Mouse (Mus musculus): ENCODE measurements around the gene Rmnd1. TPM values are rescaled to one million over a fixed set of nuclear protein-coding genes. Genes with fewer than 3 reads are reported as not detected.
"Not testable (repeated sequence)": the region's sequence is repeated elsewhere in the genome, so short reads cannot be mapped to it uniquely, and the experiment has no call there.

The Rmnd1 gene
- 10 to 100 TPM; 22.4 to 23.2 TPM for total RNA-seq (2021)
- long read RNA-seq, transcript Rmnd1-201 (13 exons, 3,139 nt) = major isoform, 8 of 20 reads
- long read RNA-seq, partial matches to known transcripts = 2 of 20 reads
- long read RNA-seq, other reads (novel, unspliced or antisense) = 8 of 20 reads

- DNase-seq (ENCODE audit: low spot score in 2 of 2) = peak; percentile 91 to 97
Observed at GRCm38 (mm10) chr10:4432123-4432931, at the start of gene Rmnd1, which contains the start of gene Armt1. Gene Rmnd1, minus strand, starts transcription at chr10:4432388. Gene Armt1, plus strand, starts transcription at chr10:4432467.

- DNase-seq (ENCODE audit: low spot score in 2 of 2) = no peak
Observed at GRCm38 (mm10) chr10:4481695-4482094, 49.5 kb upstream of the Rmnd1 start.

GRCm38 (mm10) chr10:4480929-4481328 lies 48.7 kb upstream of the Rmnd1 start:
- no peak for DNase-seq (ENCODE audit: low spot score in 2 of 2)

- no peak for DNase-seq (ENCODE audit: low spot score in 2 of 2)
Observed at GRCm38 (mm10) chr10:4476604-4477003, 44.4 kb upstream of the Rmnd1 start.

- no peak for DNase-seq (ENCODE audit: low spot score in 2 of 2)
Observed at GRCm38 (mm10) chr10:4475431-4475830, 43.2 kb upstream of the Rmnd1 start.

GRCm38 (mm10) chr10:4473591-4473993 lies 41.4 kb upstream of the Rmnd1 start:
- DNase-seq (ENCODE audit: low spot score in 2 of 2) = no peak

- no peak for DNase-seq (ENCODE audit: low spot score in 2 of 2)
Observed at GRCm38 (mm10) chr10:4469406-4469805, 37.2 kb upstream of the Rmnd1 start.

GRCm38 (mm10) chr10:4465799-4466198 lies 33.6 kb upstream of the Rmnd1 start:
- no peak for DNase-seq (ENCODE audit: low spot score in 2 of 2)

- no peak for DNase-seq (ENCODE audit: low spot score in 2 of 2)
Observed at GRCm38 (mm10) chr10:4460201-4460600, 28.0 kb upstream of the Rmnd1 start.

GRCm38 (mm10) chr10:4456409-4456808 lies 24.2 kb upstream of the Rmnd1 start:
- no peak for DNase-seq (ENCODE audit: low spot score in 2 of 2)

GRCm38 (mm10) chr10:4435416-4435815 lies 3.2 kb upstream of the Rmnd1 start:
- no peak for DNase-seq (ENCODE audit: low spot score in 2 of 2)

GRCm38 (mm10) chr10:4433871-4434270 lies 1.7 kb upstream of the Rmnd1 start:
- DNase-seq (ENCODE audit: low spot score in 2 of 2) = not testable (repeated sequence)

GRCm38 (mm10) chr10:4432996-4433755 lies 988 bp upstream of the Rmnd1 start:
- DNase-seq (ENCODE audit: low spot score in 2 of 2) = no peak

GRCm38 (mm10) chr10:4431746-4432122 lies 454 bp downstream of the Rmnd1 start:
- no peak for DNase-seq (ENCODE audit: low spot score in 2 of 2)

GRCm38 (mm10) chr10:4430826-4431225 lies 1.4 kb downstream of the Rmnd1 start:
- peak in 1 of 2 experiments; percentile 26 for DNase-seq (ENCODE audit: low spot score in 2 of 2)

GRCm38 (mm10) chr10:4430399-4430798 lies 1.8 kb downstream of the Rmnd1 start:
- DNase-seq (ENCODE audit: low spot score in 2 of 2) = no peak

GRCm38 (mm10) chr10:4425245-4425644 lies 6.9 kb downstream of the Rmnd1 start:
- DNase-seq (ENCODE audit: low spot score in 2 of 2) = no peak

- DNase-seq (ENCODE audit: low spot score in 2 of 2) = no peak
Observed at GRCm38 (mm10) chr10:4407191-4407590, 25.0 kb downstream of the Rmnd1 start.

- DNase-seq (ENCODE audit: low spot score in 2 of 2) = no peak
Observed at GRCm38 (mm10) chr10:4405511-4405910, 26.7 kb downstream of the Rmnd1 start.

- DNase-seq (ENCODE audit: low spot score in 2 of 2) = peak; percentile 42 to 57
Observed at GRCm38 (mm10) chr10:4404895-4405491, 27.2 kb downstream of the Rmnd1 start.

GRCm38 (mm10) chr10:4398058-4398457 lies 34.1 kb downstream of the Rmnd1 start:
- no peak for DNase-seq (ENCODE audit: low spot score in 2 of 2)

GRCm38 (mm10) chr10:4395321-4395720 lies 36.9 kb downstream of the Rmnd1 start:
- no peak for DNase-seq (ENCODE audit: low spot score in 2 of 2)
